Mouse (Mus musculus) ovary, postnatal 36 days (tissue): ENCODE measurements around the gene Slc5a1.

Experiments
- DNase-seq: peaks from one replicate; pipeline ENCODE4 v3.0.0; 2022; ENCODE audit warnings: low spot score, mixed read lengths

Slc5a1 gene

GRCm38 (mm10) chr5:33193567-33193966 lies 89.5 kb downstream of the Slc5a1 start:
- DNase-seq: no peak

DNA sequence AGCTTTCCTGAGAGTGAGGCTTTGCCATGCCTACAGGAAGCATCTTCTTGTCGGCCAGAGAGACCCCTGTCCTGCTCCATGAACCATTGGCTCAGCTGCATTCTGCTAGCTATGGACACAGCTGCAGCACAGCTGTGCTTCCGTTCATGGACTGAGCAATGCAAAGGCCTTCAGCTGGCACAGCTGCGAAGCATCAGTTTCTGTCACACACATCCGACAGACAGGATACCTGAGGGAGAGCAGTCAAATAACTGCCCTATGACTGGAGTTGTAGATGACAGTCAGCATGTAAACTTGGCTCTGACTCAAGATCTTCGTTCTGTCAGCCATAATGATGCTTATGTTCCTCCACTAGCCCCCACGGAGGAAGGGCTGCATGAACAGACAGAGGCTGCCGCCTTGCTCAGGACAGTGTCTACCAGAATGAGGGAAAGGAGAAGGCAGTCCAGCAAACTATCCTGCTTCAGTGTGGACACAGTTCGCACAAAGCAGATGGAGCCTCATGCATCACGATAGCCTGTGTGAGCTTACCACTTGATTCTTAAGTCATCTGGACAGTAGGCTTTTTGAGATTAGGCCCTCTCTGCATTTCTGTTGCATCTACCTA lies 91.3 kb downstream of the Slc5a1 start:
- no peak for DNase-seq

DNA sequence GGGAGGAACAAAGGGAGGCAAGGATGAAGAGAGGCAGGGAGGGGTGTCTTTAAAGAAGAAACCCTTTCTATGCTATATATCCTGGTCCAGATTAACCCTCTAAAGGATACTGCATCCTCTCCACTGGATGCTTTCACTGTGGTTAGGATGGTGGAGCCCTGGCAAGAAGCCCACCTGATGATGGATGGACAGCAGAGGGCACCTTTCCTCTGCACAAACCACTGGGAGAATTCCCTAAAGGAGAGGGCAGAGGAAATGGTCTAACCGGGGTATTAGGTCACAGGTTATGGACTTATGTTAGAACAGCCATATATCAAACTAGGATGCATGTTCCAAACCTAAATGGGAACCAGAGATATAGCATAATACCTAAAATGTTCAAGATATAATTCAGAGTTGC lies 96.1 kb downstream of the Slc5a1 start:
- no peak for DNase-seq

DNA sequence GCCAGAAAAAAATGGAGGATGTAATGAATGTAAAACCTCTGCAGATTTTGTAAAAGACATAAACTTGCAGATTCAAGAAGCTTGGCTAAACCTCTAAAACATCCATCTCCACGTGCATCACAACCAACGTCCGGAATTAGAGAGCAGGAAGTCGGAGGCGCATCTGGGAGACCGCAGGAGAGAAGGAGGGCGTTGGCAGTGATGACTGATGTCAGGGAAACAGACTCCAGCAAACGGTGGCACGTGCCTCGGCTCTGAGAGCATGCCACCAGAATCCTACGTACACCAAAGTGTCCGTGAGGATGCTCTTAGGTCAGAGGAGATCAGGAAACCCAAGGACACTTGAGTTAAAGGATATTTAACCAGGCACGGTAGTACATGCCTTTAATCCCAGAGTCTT lies 97.7 kb downstream of the Slc5a1 start:
- no peak for DNase-seq

- DNase-seq: no peak
Measured at GRCm38 (mm10) chr5:33202516-33203170, 98.6 kb downstream of the Slc5a1 start.

DNA sequence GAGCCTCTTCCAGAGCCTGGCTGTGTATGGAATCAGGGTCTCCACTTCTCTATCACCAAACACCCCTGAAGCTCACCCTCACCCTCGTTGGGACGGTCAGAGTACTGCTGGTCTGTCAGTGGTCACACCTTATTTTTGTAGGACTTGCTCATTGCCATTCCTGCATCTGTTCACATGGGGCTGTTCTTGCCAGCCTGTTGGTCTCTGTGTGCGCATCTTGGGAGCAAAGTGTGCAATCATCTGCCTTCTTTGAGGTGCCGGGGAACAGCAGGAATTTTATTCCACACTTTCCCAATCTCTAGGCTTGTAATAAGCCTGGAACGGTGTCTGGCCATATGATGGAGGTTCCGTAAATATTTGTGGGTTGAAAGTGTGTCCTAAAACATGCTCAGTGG lies 99.1 kb downstream of the Slc5a1 start:
- DNase-seq: no peak

DNA sequence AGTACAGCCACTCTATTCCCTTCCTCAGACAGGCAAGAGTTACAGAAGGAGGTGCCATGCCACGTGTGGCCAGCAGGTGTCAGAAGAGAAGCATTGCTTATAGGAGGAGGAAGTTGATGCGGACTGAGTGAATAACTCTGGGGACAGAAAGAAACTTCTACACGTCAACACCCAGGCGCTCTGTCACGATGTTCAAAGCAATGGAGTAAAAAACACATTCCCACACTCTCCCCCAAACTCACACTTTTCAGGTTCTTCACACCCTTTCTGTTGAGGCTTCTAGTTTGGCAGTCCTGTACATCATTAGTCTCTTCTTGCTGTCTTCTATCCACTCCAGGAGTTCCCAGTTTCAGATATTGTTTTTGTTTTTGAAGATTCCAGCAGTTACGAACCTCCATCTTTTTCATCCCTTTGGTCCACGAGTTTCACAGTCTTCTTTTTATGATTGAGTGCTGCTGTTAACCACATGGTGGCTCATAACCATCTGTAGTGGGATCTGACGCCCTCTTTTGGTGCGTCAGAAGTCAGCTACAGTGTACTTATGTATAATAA lies 99.7 kb downstream of the Slc5a1 start:
- DNase-seq: peak; percentile 72

DNA sequence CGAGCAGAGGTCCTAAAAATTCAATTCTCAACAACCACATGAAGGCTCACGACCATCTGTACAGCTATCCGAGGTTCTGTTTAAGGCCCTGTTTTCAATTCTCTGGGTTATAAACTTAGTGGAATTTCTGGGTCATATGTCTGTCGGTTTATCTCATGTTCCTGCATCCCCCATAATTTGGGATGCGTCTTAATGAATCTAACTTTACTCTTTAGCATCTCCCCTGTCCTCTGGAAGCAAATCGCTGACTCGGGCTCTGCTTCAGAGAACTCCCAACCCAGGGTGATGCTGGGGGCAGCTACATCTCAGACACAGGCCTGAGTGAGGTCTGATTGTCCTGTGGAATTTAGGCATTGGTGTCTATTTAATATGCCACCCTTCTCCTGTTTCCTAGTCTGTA lies 100.3 kb downstream of the Slc5a1 start:
- no peak for DNase-seq

GRCm38 (mm10) chr5:33206328-33206727 lies 102.3 kb downstream of the Slc5a1 start:
- DNase-seq: no peak

DNA sequence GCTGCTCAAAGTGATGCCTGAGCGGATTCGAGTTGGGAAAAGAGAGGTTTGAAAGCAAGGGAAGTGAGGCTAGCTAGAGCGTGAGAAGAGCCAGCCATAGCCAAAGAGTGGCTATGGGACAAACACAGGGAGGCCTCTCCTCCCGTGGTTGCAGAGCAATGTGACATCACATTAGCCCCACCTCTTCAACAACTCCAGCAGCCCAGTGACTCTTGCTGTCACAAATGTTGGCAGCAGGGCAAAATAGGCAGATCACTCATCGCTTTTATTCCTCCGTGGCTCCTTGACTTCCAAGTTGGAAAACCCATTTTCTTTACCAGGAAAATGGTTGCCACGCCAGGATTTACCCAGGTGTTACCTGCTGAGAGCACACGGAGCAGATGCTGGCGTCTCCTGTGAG lies 103.1 kb downstream of the Slc5a1 start:
- DNase-seq: no peak

- DNase-seq: no peak
Measured at GRCm38 (mm10) chr5:33208533-33209245, 104.7 kb downstream of the Slc5a1 start.

- DNase-seq: no peak
Measured at GRCm38 (mm10) chr5:33210515-33210914, 106.5 kb downstream of the Slc5a1 start.

DNA sequence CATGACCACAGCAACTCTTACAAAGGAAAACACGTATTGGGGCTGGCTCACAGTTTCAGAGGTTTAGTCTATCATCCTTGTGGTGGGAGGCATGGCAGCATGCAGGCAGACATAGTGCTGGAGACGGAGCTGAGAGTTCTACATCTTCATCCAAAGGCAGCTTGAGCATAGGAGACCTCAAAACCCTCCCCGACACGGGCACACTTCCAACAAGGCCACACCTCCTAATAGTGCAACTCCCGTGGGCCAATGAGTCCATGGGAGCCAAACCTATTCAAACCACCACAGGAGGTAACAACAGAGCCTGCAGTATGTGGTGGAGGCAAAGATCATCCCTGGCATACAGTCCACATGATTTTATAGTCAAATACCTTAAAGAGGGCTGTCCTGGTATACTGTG lies 107.2 kb downstream of the Slc5a1 start:
- DNase-seq: no peak
